Mouse (Mus musculus): ENCODE measurements around the gene Fam126a.
A peak's percentile ranks its signal among the peaks of the same experiment; 100 is the strongest.

The Fam126a gene

GRCm38 (mm10) chr5:23893156-23893863, 137.2 kb downstream of the Fam126a start:
- no peak for DNase-seq

- DNase-seq, result peak; percentile 76
Observed at GRCm38 (mm10) chr5:23890734-23891133, 139.8 kb downstream of the Fam126a start.

GRCm38 (mm10) chr5:23889461-23889860, 141.0 kb downstream of the Fam126a start:
- DNase-seq, result no peak

DNA sequence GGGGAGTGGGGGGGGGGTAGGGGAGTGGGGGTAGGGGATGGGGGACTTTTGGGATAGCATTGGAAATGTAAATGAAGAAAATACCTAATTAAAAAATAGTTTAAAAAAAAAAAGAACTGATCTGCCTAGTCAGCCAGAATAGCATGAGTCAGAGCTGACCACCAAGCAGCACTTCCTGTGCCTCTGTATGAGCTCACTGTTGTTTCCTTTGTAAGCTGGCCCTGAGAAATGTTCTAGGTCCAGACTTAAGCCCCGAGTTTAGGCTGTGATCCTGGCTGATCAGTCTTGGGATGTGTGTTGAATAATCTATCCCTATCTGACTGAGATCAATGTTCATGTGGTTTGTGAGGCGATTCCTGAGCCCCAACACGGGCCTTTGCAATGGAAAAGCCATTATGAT, 143.4 kb downstream of the Fam126a start:
- DNase-seq, result no peak

DNA sequence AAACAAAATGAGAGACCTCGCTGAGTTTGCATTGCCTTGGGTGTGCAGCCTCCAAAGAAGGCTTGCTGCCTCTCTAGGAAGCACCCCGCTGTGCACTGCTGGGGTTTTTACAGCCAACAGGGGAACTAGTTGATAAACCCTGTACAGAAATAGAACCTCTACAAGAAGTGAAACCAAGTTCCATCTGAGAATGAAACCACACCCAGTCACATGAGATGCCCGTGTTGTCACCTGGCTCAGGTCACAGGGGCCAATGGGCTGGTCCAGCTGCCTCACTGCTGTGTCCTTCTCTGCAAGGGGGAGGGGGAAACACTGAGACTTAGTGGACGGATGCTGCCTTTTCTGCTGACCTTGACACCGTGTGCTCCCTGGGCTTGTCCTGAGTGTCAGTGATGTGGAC, 156.0 kb downstream of the Fam126a start:
- no peak for DNase-seq

DNA sequence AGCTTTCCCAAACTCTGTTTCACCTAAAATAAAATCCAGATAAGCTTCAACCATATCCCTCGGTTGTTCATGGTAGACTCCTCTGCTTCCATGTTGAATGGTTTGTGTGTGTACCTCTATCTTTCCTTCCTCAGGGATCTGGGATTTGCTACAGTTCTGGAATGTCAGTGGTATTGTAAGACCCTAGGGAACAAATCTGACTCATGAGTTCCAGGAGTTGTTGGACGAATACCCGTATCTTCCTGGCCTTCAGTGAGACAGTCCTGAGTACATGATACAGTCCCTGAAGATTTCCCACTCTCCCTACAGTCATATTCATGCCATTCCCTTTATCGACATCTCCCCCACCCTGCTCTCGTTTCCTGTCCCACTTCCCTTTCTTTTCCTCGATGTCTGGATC, 157.9 kb downstream of the Fam126a start:
- DNase-seq, result no peak

DNA sequence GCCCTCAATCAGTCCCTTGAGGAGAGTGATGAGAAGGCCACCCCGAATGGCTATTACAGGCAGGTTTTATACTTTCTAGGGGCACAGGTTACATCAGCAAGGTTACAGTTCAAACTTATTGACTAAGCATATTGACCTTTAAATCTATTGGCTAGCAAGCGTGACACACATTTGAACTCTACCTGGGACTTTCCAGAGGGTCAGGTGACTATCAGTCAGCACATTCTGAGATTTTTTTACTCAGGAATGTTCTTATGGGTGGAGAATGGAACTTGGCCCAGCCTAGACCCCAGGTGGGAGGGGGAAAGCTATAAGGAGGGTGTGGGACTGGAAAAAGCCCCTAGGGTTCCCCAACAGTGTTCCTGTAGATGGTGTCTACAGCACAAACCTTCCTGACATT, 159.2 kb downstream of the Fam126a start:
- DNase-seq, result peak; percentile 38

DNA sequence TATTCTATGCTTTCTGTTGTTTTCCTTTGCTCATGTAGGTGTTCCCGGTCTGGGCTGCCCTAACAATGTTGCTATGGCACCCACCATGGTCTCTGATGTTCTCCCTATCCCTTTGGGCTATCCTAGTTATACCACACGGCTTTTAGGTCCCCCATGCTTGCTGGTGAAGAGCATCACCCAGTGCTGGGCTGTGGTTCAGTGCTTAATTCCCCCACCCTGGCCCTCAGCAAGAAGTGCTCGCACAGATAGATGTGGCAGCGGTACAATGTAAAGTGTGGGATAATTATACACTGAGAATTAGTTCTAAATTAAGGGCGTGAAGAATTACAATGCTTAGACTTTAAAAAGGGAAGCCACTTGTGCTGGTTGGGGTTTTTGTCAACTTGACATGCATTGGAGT, 164.5 kb downstream of the Fam126a start:
- no peak for DNase-seq

All from kidney, adult 9 months (tissue).